Mouse (Mus musculus) mouse embryonic stem cell (cell line): ENCODE data around the gene Gjd3.
"Not testable (repeated sequence)": the region's sequence is repeated elsewhere in the genome, so short reads cannot be mapped to it uniquely, and the experiment has no call there.

Experiments used
- in situ Hi-C, 2 experiments: fragments of 300-500 bp; cut with MboI; formaldehyde crosslinking; loops; 1 replicate in 1 of 2; 3 replicates in 1 of 2; pipeline ENCODE4 v1.14.3; 2019 to 2020; ENCODE audit warnings: low sequenced_read_pairs in 2 of 2, low pct_unique_long_range_greater_than_20kb in 1 of 2, mixed read lengths in 1 of 2; ENCODE audit not compliant: unreplicated experiment in 1 of 2

Gjd3 gene

GRCm38 (mm10) chr11:98939953-98940641, 42.7 kb downstream of the Gjd3 start:
- in situ Hi-C loops: loop anchor here in 1 of 2 experiments (5.0 kb wide), 1 partner anchor 32 kb away; no protein-coding TSS in a partner anchor

GRCm38 (mm10) chr11:98939084-98939952, 43.5 kb downstream of the Gjd3 start:
- in situ Hi-C loops: loop anchor here in 1 of 2 experiments (5.0 kb wide), 1 partner anchor 33 kb away; no protein-coding TSS in a partner anchor

- in situ Hi-C loops: loop anchor here in 1 of 2 experiments (5.0 kb wide), 1 partner anchor 34 kb away; no protein-coding TSS in a partner anchor
These were observed 44.1 kb downstream of the Gjd3 start for GRCm38 (mm10) chr11:98938701-98939083.

GRCm38 (mm10) chr11:98937914-98938694, 44.7 kb downstream of the Gjd3 start:
- in situ Hi-C loops: loop anchor here in 1 of 2 experiments (5.0 kb wide), 1 partner anchor 34 kb away; no protein-coding TSS in a partner anchor

- in situ Hi-C loops: loop anchor here in 1 of 2 experiments (5.0 kb wide), 1 partner anchor 35 kb away; no protein-coding TSS in a partner anchor
These were observed 45.4 kb downstream of the Gjd3 start for GRCm38 (mm10) chr11:98937410-98937913.

- in situ Hi-C loops: loop anchor here in 1 of 2 experiments (5.0 kb wide), 1 partner anchor 35 kb away; no protein-coding TSS in a partner anchor
These were observed 46.0 kb downstream of the Gjd3 start for GRCm38 (mm10) chr11:98936606-98937409.

- in situ Hi-C loops: loop anchor here in 1 of 2 experiments (5.0 kb wide), 1 partner anchor 36 kb away; no protein-coding TSS in a partner anchor
These were observed 46.6 kb downstream of the Gjd3 start for GRCm38 (mm10) chr11:98936170-98936569.

- in situ Hi-C loops: loop anchor here in 1 of 2 experiments (5.0 kb wide), 1 partner anchor 37 kb away; no protein-coding TSS in a partner anchor
These were observed 47.7 kb downstream of the Gjd3 start for GRCm38 (mm10) chr11:98935123-98935522.

- in situ Hi-C loops: no loop called here
These were observed 48.4 kb downstream of the Gjd3 start for GRCm38 (mm10) chr11:98934367-98934766.

GRCm38 (mm10) chr11:98933847-98934246, 49.0 kb downstream of the Gjd3 start:
- in situ Hi-C loops: not testable (repeated sequence)

GRCm38 (mm10) chr11:98933151-98933550, 49.7 kb downstream of the Gjd3 start:
- in situ Hi-C loops: no loop called here

GRCm38 (mm10) chr11:98932293-98933091, 50.3 kb downstream of the Gjd3 start:
- in situ Hi-C loops: no loop called here
